Mouse (Mus musculus) Patski (cell line): ENCODE results near the gene Insrr. TPM values are rescaled to one million over a fixed set of nuclear protein-coding genes. Genes with fewer than 3 reads are reported as not detected.
"Not testable (repeated sequence)": the region's sequence is repeated elsewhere in the genome, so short reads cannot be mapped to it uniquely, and the experiment has no call there.

Experiments used
- ATAC-seq: fragments of 100-300 bp; one replicate; pipeline ENCODE4 v1.8.0; 2021
- CTCF ChIA-PET: fragments of 350-600 bp; sonication (Branson Sonifier 250); formaldehyde crosslinking; loops from one replicate; lab custom pipeline; 2022; ENCODE audit warnings: inconsistent platforms; lab: Charles Lee
- POLR2A ChIA-PET: fragments of 350-600 bp; sonication (Branson Sonifier 250); formaldehyde crosslinking; loops from one replicate; lab custom pipeline; 2022; ENCODE audit warnings: antibody characterized with exemption, inconsistent platforms; lab: Charles Lee
- DNase-seq: peaks from one replicate; pipeline ENCODE4 v3.0.0-alpha.2; 2011; ENCODE audit warnings: low read depth, low spot score
- H3K27me3 ChIP-seq: fragments of 371-371 bp; one replicate; pipeline ENCODE4 v1.5.1; 2021
- CTCF ChIP-seq: fragments of 100-300 bp; IDR thresholded peaks from one replicate; pipeline ENCODE4 v1.5.1; 2021
- in situ Hi-C: fragments of 300-500 bp; cut with MboI; formaldehyde crosslinking; loops from 3 replicates; pipeline ENCODE4 v1.11.1; 2018; ENCODE audit warnings: low pct_unique_long_range_greater_than_20kb, mixed read lengths
- polyA plus RNA-seq: library from polyadenylated mRNA; unstranded; gene quantifications from one replicate; pipeline ENCODE4 v1.2.3, GENCODE M21; 2021

The Insrr gene
- polyA plus RNA-seq, 1 experiment from 2014 or later: 0.06 TPM

- in situ Hi-C loops: loop anchor here (5.0 kb wide), 1 partner anchor 44 kb away; no protein-coding TSS in a partner anchor
- H3K27me3 ChIP-seq: peaks cover 62% of the 10 kb centered on the region
Observed at GRCm38 (mm10) chr3:87816166-87816565, 19.4 kb downstream of the Insrr start.

GRCm38 (mm10) chr3:87816646-87817093 lies 19.9 kb downstream of the Insrr start:
- ATAC-seq (peak; percentile 25), DNase-seq (peak; percentile 58)
- ChIA-PET POLR2A (interaction anchor here (1.0 kb wide), 1 partner anchor 21 kb away, joined by 3 read pairs; no protein-coding TSS in a partner anchor), CTCF (interaction anchor here (0.7 to 5.8 kb wide), 20 partner anchors 9 to 194 kb away, joined by 3 to 43 read pairs (median 5); partner anchors contain the start of genes Insrr, Lrrc71 and Ntrk1)
- in situ Hi-C loops: loop anchor here (5.0 kb wide), 1 partner anchor 44 kb away; no protein-coding TSS in a partner anchor
- H3K27me3 ChIP-seq: peaks cover 62% of the 10 kb centered on the region
- no peak for TF ChIP-seq CTCF

More at GRCm38 (mm10) chr3:87816166-87816565, 19.4 kb downstream of the Insrr start:
- CTCF ChIA-PET: interaction anchor here (0.9 to 5.8 kb wide), 16 partner anchors 9 to 81 kb away, joined by 3 to 43 read pairs (median 8); partner anchors contain the start of genes Insrr, Lrrc71 and Ntrk1
- POLR2A ChIA-PET: interaction anchor here (1.0 kb wide), 1 partner anchor 22 kb away, joined by 3 read pairs; no protein-coding TSS in a partner anchor
- ATAC-seq (no peak), DNase-seq (no peak)
- TF ChIP-seq CTCF: no peak

GRCm38 (mm10) chr3:87818226-87818625 lies 21.5 kb downstream of the Insrr start:
- H3K27me3 ChIP-seq: peaks cover 71% of the 10 kb centered on the region
- ATAC-seq (no peak), DNase-seq (no peak)
- CTCF ChIA-PET: interaction anchor here (1.2 to 5.8 kb wide), 10 partner anchors 13 to 115 kb away, joined by 3 to 43 read pairs (median 14); partner anchors contain the start of genes Insrr, Lrrc71 and Ntrk1
- POLR2A ChIA-PET: interaction anchor here (0.6 to 2.2 kb wide), 3 partner anchors 14 to 267 kb away, joined by 3 to 7 read pairs (median 6); partner anchors contain the start of gene Ntrk1
- in situ Hi-C loops: loop anchor here (5.0 kb wide), 1 partner anchor 46 kb away; no protein-coding TSS in a partner anchor
- TF ChIP-seq CTCF: no peak

- CTCF ChIA-PET: interaction anchor here (0.9 to 1.4 kb wide), 2 partner anchors 8 to 68 kb away, joined by 3 read pairs; no protein-coding TSS in a partner anchor
- DNase-seq, POLR2A ChIA-PET, in situ Hi-C loops, ATAC-seq: not testable (repeated sequence)
- H3K27me3 ChIP-seq: peaks cover 66% of the 10 kb centered on the region
Observed at GRCm38 (mm10) chr3:87824206-87824605, 27.5 kb downstream of the Insrr start, which contains the start of gene Pear1. TSS of gene Pear1 (minus strand) at chr3:87824306.

GRCm38 (mm10) chr3:87828435-87828834 lies 31.7 kb downstream of the Insrr start:
- no peak for TF ChIP-seq CTCF
- peaks cover 58% of the 10 kb centered on the region for H3K27me3 ChIP-seq
- ATAC-seq: no peak
- POLR2A ChIA-PET: no interaction called here
- CTCF ChIA-PET: interaction anchor here (0.8 to 1.5 kb wide), 5 partner anchors 11 to 60 kb away, joined by 3 to 11 read pairs (median 3); no protein-coding TSS in a partner anchor
- DNase-seq: peak; percentile 15
- in situ Hi-C loops: no loop called here

- no peak for TF ChIP-seq CTCF
- peaks cover 56% of the 10 kb centered on the region for H3K27me3 ChIP-seq
- ATAC-seq (no peak), DNase-seq (no peak)
- ChIA-PET POLR2A (no interaction called here), CTCF (interaction anchor here (0.8 to 1.5 kb wide), 4 partner anchors 10 to 61 kb away, joined by 3 to 11 read pairs (median 4); no protein-coding TSS in a partner anchor)
- in situ Hi-C loops: no loop called here
Observed at GRCm38 (mm10) chr3:87829025-87829424, 32.3 kb downstream of the Insrr start.

- ChIA-PET CTCF (interaction anchor here (1.1 to 1.8 kb wide), 8 partner anchors 8 to 77 kb away, joined by 3 to 5 read pairs (median 3); partner anchors contain the start of gene Pear1), POLR2A (interaction anchor here (1.1 kb wide), 1 partner anchor 14 kb away, joined by 3 read pairs; no protein-coding TSS in a partner anchor)
- ATAC-seq (no peak), DNase-seq (no peak)
- in situ Hi-C loops: no loop called here
- TF ChIP-seq CTCF: no peak
- H3K27me3 ChIP-seq: peaks cover 49% of the 10 kb centered on the region
Observed at GRCm38 (mm10) chr3:87832109-87832859, 35.5 kb downstream of the Insrr start.

- peaks cover 54% of the 10 kb centered on the region for H3K27me3 ChIP-seq
- ChIA-PET POLR2A (no interaction called here), CTCF (interaction anchor here (1.1 to 1.4 kb wide), 3 partner anchors 13 to 27 kb away, joined by 3 to 5 read pairs (median 3); no protein-coding TSS in a partner anchor)
- peak; percentile 14 for TF ChIP-seq CTCF
- in situ Hi-C loops: no loop called here
- ATAC-seq: no peak
- no peak for DNase-seq
Observed at GRCm38 (mm10) chr3:87833482-87833881, 36.7 kb downstream of the Insrr start.

- CTCF ChIA-PET: interaction anchor here (0.8 to 4.3 kb wide), 24 partner anchors 8 to 87 kb away, joined by 3 to 40 read pairs (median 4); partner anchors contain the start of genes Insrr and Ntrk1
- TF ChIP-seq CTCF: peak; percentile 95
- ATAC-seq (peak; percentile 35), DNase-seq (peak; percentile 15)
- POLR2A ChIA-PET: interaction anchor here (1.3 kb wide), 1 partner anchor 14 kb away, joined by 5 read pairs; no protein-coding TSS in a partner anchor
- in situ Hi-C loops: no loop called here
- peaks cover 57% of the 10 kb centered on the region for H3K27me3 ChIP-seq
Observed at GRCm38 (mm10) chr3:87838622-87839021, 41.9 kb downstream of the Insrr start.

GRCm38 (mm10) chr3:87840858-87841257 lies 44.1 kb downstream of the Insrr start:
- ChIA-PET POLR2A (no interaction called here), CTCF (interaction anchor here (3.9 to 4.3 kb wide), 2 partner anchors 17 to 24 kb away, joined by 22 to 40 read pairs; no protein-coding TSS in a partner anchor)
- ATAC-seq: no peak
- DNase-seq: no peak
- H3K27me3 ChIP-seq: peaks cover 58% of the 10 kb centered on the region
- in situ Hi-C loops: no loop called here
- no peak for TF ChIP-seq CTCF
